15 mouse cellular contexts compared by ENCODE assay signal in genomic region chr19:57055215-57056120, GRCm38 (mm10). TPM values are rescaled to one million over a fixed set of nuclear protein-coding genes. Genes with fewer than 3 reads are reported as not detected.
DNase-seq lines count a peak whose midpoint lies in the region; ATAC-seq lines count a peak whose summit lies in the region.
"Had no signal": no experiment of that assay in that cellular context is flagged by ENCODE, and none has a peak within 500 bp of the region (broad histone marks: within the 10 kb centered on the region; RNA-seq: fewer than 3 reads in every experiment).

No protein-coding gene starts in this region.

- peak; percentile 81 to 82 for DNase-seq in adrenal gland, adult (ENCODE audit: inconsistent age in 2 of 2, low spot score in 1 of 2)
- DNase-seq in adrenal gland, postnatal 4 days (ENCODE audit: low spot score in 2 of 2): no peak
- no peak for DNase-seq in lung, adult 18-20 months
- peak; percentile 38 for DNase-seq in adrenal gland, adult 8-10 months
- peak; percentile 50 for DNase-seq in right cerebral cortex, adult 18-20 months
- no peak for DNase-seq in kidney, postnatal 14 days
- DNase-seq in spleen, adult 12 weeks (ENCODE audit: low spot score): no peak
- DNase-seq: layer of hippocampus, postnatal 36 days; liver, embryonic 13.5 days had no signal

- H3K9ac ChIP-seq in lung, embryonic 16.5 days (ENCODE audit: low read length): no peak overlapping the region
- H3K9ac ChIP-seq: heart, embryonic 12.5 days; hindbrain, embryonic 14.5 days; liver, embryonic 13.5 days; midbrain, embryonic 13.5 days; neural tube, embryonic 13.5 days had no signal

- H3K27ac ChIP-seq in lung, embryonic 16.5 days (ENCODE audit: low read length): no peak overlapping the region
- H3K27ac ChIP-seq: hindbrain, embryonic 14.5 days; kidney, postnatal 0 days; liver, embryonic 13.5 days; midbrain, embryonic 13.5 days; neural tube, embryonic 13.5 days had no signal

- 0 out of 2 replicates have a peak overlapping the region, but pooled peaks have one; percentile 6 for H3K4me2 ChIP-seq in lung, embryonic 16.5 days (ENCODE audit: low read depth, low read length)
- H3K4me2 ChIP-seq: heart, embryonic 12.5 days; hindbrain, embryonic 14.5 days; liver, embryonic 13.5 days; midbrain, embryonic 13.5 days; neural tube, embryonic 13.5 days had no signal

- no peak overlapping the region for H3K4me3 ChIP-seq in lung, embryonic 16.5 days (ENCODE audit: low read length)
- H3K4me3 ChIP-seq: heart, embryonic 12.5 days; liver, embryonic 13.5 days; midbrain, embryonic 13.5 days; neural tube, embryonic 13.5 days had no signal

- WGBS in lung, embryonic 16.5 days: 68% methylated on average over 16 of the region's 16 CpGs

- H3K27me3 ChIP-seq in lung, embryonic 16.5 days (ENCODE audit: control insufficient read depth, insufficient read depth, low read depth, low read length): no peaks in the 10 kb centered on the region
- H3K27me3 ChIP-seq: heart, embryonic 12.5 days; liver, embryonic 13.5 days; midbrain, embryonic 13.5 days; neural tube, embryonic 13.5 days had no signal

- peaks cover 5% of the 10 kb centered on the region for H3K9me3 ChIP-seq in lung, embryonic 16.5 days (ENCODE audit: control insufficient read depth, low read length)

- peaks cover 11% of the 10 kb centered on the region for H3K36me3 ChIP-seq in lung, embryonic 16.5 days (ENCODE audit: control insufficient read depth, insufficient read depth, low read length)

- H3K4me1 ChIP-seq in lung, embryonic 16.5 days (replicated peaks; ENCODE audit: control insufficient read depth, insufficient read depth, low read length): peaks cover 8% of the 10 kb centered on the region
- H3K4me1 ChIP-seq: heart, embryonic 12.5 days; liver, embryonic 13.5 days; midbrain, embryonic 13.5 days had no signal

- no peak for ATAC-seq in lung, embryonic 16.5 days (ENCODE audit: low read depth)
- ATAC-seq: midbrain, embryonic 13.5 days had no signal

RNA-seq across cellular contexts. Expression of gene Afap1l2, which starts 47.4 kb away (rescaled TPM):
- total RNA-seq in adrenal gland, postnatal 4 days (2021): 10 to 100 TPM; 20.5 to 20.6 TPM
- 29.0 and 31.3 TPM in 2 replicates for polyA plus RNA-seq in lung, embryonic 16.5 days (2015; fragmentation: Nextera tagmentation; extraction: Ambion mirVana)
- 10 to 100 TPM; 26.7 to 42.5 (median 32.2) TPM for total RNA-seq in adrenal gland, adult 8-10 months (2022)

Comparison
In these comparisons a context has a peak if more than half of its experiments do, and no peak if none do; other contexts are left out.
1. DNase-seq: peak in adrenal gland, adult (2 of 2), adrenal gland, adult 8-10 months (single experiment) and right cerebral cortex, adult 18-20 months (single experiment); none in adrenal gland, postnatal 4 days (0 of 2), lung, adult 18-20 months (0 of 2), kidney, postnatal 14 days (single experiment) and spleen, adult 12 weeks (single experiment).